Mouse (Mus musculus): ENCODE data around the gene Olfr412.
A peak's percentile ranks its signal among the peaks of the same experiment; 100 is the strongest.

The Olfr412 gene

DNA sequence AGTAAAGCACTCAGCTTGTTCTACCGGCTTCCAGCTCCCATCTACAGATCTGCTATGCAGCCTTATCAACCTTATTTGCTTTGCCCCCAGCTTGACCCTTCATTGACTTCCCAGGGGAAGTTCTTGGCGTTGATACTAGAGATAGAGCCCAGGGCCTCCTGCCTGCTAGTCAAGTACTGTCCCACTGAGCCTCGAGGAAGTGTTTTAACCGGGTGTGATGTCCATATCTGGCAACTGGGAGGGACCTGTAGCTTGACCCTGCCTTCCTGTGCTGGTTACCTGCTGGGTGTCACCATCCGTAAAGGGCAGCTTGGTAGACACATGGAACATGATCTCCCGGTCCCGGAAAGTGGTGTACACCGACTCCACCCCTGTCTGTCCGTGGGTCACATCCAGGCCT, 52.2 kb downstream of the Olfr412 start:
- no peak for DNase-seq

DNA sequence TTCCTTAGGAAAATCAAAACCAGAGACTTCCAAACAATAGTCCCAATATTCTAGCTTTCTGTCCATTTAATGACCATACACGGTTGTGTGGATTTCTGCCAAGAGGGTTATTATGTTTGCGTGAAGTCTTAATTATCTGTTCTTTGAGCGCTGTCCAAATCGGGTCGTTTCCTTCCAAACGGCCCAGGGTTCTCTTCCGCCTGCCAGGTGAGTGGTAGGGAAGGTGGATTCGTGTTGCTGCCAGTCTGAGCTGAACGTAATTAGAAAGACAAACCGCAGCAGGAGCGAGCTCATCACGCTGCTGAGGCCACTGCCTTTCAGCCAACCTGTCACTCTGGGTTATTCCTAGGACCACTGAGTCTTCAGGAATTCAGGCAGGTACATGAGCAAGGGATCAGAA, 53.9 kb downstream of the Olfr412 start:
- peak; percentile 44 to 58 for DNase-seq
